Mouse (Mus musculus) lung, adult 18-20 months (tissue): Measurements from ENCODE around the gene Agtr2.
"Not testable (repeated sequence)": the region's sequence is repeated elsewhere in the genome, so short reads cannot be mapped to it uniquely, and the experiment has no call there.

Experiments
- DNase-seq, 2 experiments: peaks; one replicate each; pipeline ENCODE4 v3.0.0; 2022; ENCODE audit warnings: mixed read lengths in 2 of 2

Agtr2 gene

GRCm38 (mm10) chrX:21484414-21484813, at the start of gene Agtr2:
Gene Agtr2, plus strand, starts transcription at chrX:21484544.
- no peak for DNase-seq

GRCm38 (mm10) chrX:21452519-21452918, 31.8 kb upstream of the Agtr2 start:
- no peak for DNase-seq

- DNase-seq = no peak
Observed at GRCm38 (mm10) chrX:21488111-21488510, 3.8 kb downstream of the Agtr2 start.

GRCm38 (mm10) chrX:21500242-21500641, 15.9 kb downstream of the Agtr2 start:
- DNase-seq = no peak

- DNase-seq = not testable (repeated sequence)
Observed at GRCm38 (mm10) chrX:21507333-21507732, 23.0 kb downstream of the Agtr2 start.

GRCm38 (mm10) chrX:21522590-21522989, 38.2 kb downstream of the Agtr2 start:
- DNase-seq = no peak
